Mouse (Mus musculus): ENCODE measurements around the gene Oma1.

DNA sequence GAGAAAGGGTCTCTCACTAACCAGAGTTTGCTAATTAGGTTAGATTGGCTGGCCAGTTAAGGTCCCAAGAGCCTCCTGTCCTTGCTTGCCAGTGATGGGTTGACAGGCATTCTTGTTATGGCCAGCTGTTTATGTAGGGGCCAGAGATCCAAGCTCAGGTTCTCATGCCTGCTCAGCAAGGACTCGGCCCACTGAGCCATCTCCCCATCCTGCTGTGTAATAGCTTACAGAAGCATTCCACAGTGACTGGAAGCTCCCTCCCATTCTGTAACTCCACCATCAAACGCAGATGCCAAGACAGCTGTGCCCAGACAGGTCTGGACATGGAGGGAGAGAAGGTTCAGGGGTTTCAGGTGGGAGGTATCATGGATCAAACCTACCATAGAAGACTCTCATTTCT lies 76.9 kb downstream of the Oma1 start:
- TF ChIP-seq CTCF (conservative IDR thresholded peaks at IDR 0.05; ENCODE audit: insufficient read depth, insufficient read length, low read depth, low read length) (no peak), POLR2A (IDR thresholded peaks at IDR 0.05; ENCODE audit: low read depth, low read length) (no peak)
